Mouse (Mus musculus): Measurements from ENCODE around the gene Atp6v0e.

GRCm38 (mm10) chr17:26662978-26663683, at the start of gene Atp6v0e:
- TF ChIP-seq GATA1 (IDR thresholded peaks at IDR 0.05; ENCODE audit: low read length) (no peak), TAL1 (IDR thresholded peaks at IDR 0.05; ENCODE audit: low read length) (no peak)

All from erythroblast, embryonic 14.5 days (primary cell).